Mouse (Mus musculus) midbrain, embryonic 16.5 days (tissue): ENCODE results near the gene Lrrc7. TPM values are rescaled to one million over a fixed set of nuclear protein-coding genes. Genes with fewer than 3 reads are reported as not detected.
"Not testable (repeated sequence)": the region's sequence is repeated elsewhere in the genome, so short reads cannot be mapped to it uniquely, and the experiment has no call there.

ENCODE experiments used
- ATAC-seq: fragments of 200-750 bp; cut with Nextera tagmentation; 2 replicates; pipeline ENCODE4 v1.8.0; 2017; ENCODE audit warnings: moderate TSS enrichment
- H3K27ac ChIP-seq: fragments of 300-500 bp; sonication (generic); 2 replicates; pipeline ENCODE4 v1.5.1; 2014; ENCODE audit warnings: mild to moderate bottlenecking, low read length, mixed read lengths
- H3K27me3 ChIP-seq: fragments of 300-500 bp; sonication (generic); 2 replicates; pipeline ENCODE4 v1.6.1; 2014; ENCODE audit warnings: low read depth, low read length, mixed read lengths; ENCODE audit not compliant: control insufficient read depth, insufficient read depth
- H3K36me3 ChIP-seq: fragments of 300-500 bp; sonication (generic); 2 replicates; pipeline ENCODE4 v1.6.1; 2014; ENCODE audit warnings: mild to moderate bottlenecking, low read length, moderate library complexity, mixed read lengths; ENCODE audit not compliant: control insufficient read depth, insufficient read depth
- H3K4me1 ChIP-seq: fragments of 300-500 bp; sonication (generic); 2 replicates; pipeline ENCODE4 v1.6.1; 2014; ENCODE audit warnings: mild to moderate bottlenecking, low read length, mixed read lengths; ENCODE audit not compliant: control insufficient read depth, insufficient read depth
- H3K4me2 ChIP-seq: fragments of 300-500 bp; sonication (generic); 2 replicates; pipeline ENCODE4 v1.6.1; 2014; ENCODE audit warnings: mild to moderate bottlenecking, low read length, mixed read lengths
- H3K4me3 ChIP-seq: fragments of 300-500 bp; sonication (generic); 2 replicates; pipeline ENCODE4 v1.5.1; 2014; ENCODE audit warnings: low read depth, mild to moderate bottlenecking, low read length, moderate library complexity, mixed read lengths
- H3K9ac ChIP-seq: fragments of 300-500 bp; sonication (generic); 2 replicates; pipeline ENCODE4 v1.6.1; 2014; ENCODE audit warnings: low read depth, low read length, mixed read lengths
- H3K9me3 ChIP-seq: fragments of 300-500 bp; sonication (generic); replicated peaks from 2 replicates; pipeline ENCODE4 v1.6.1; 2014; ENCODE audit warnings: mild to moderate bottlenecking, low read length, mixed read lengths; ENCODE audit not compliant: control insufficient read depth, poor library complexity, severe bottlenecking
- WGBS: fragments of 180-500 bp; shearing (Covaris S2); extraction: QIAGEN DNeasy Blood & Tissue Kit; methylation state at CpG from one replicate; pipeline ENCODE4 v1.1.7; 2014; 5-methylcytosine and 5-hydroxymethylcytosine counted together
- polyA plus RNA-seq: library from polyadenylated mRNA; unstranded; fragments of >200 nt; fragmentation: Nextera tagmentation; extraction: Ambion mirVana; gene quantifications from 2 replicates; pipeline ENCODE4 v1.2.1, GENCODE M21; 2015

The Lrrc7 gene
- polyA plus RNA-seq, 1 experiment from 2014 or later = 11.2 TPM

GRCm38 (mm10) chr3:158137796-158138195, 424.2 kb downstream of the Lrrc7 start:
- ATAC-seq = no peak
- WGBS = 79% methylated on average over 6 of the region's 6 CpGs
- Histone ChIP-seq H3K9ac (no peak overlapping the region), H3K27me3 (no peaks in the 10 kb centered on the region), H3K4me3 (no peak overlapping the region), H3K4me1 (no peaks in the 10 kb centered on the region), H3K9me3 (no peaks in the 10 kb centered on the region), H3K27ac (no peak overlapping the region), H3K36me3 (peaks cover 16% of the 10 kb centered on the region), H3K4me2 (no peak overlapping the region)

- WGBS = 88% methylated on average over 4 of the region's 4 CpGs
- no peak overlapping the region for H3K4me2 ChIP-seq
- H3K9ac ChIP-seq = no peak overlapping the region
- no peaks in the 10 kb centered on the region for H3K27me3 ChIP-seq
- no peaks in the 10 kb centered on the region for H3K4me1 ChIP-seq
- ATAC-seq = no peak
- H3K36me3 ChIP-seq = peaks cover 10% of the 10 kb centered on the region
- H3K9me3 ChIP-seq = no peaks in the 10 kb centered on the region
- no peak overlapping the region for H3K27ac ChIP-seq
- no peak overlapping the region for H3K4me3 ChIP-seq
These were observed 430.3 kb downstream of the Lrrc7 start for GRCm38 (mm10) chr3:158131672-158132071.

- ATAC-seq = no peak
- Histone ChIP-seq H3K27ac (no peak overlapping the region), H3K4me3 (no peak overlapping the region), H3K27me3 (no peaks in the 10 kb centered on the region), H3K9ac (no peak overlapping the region), H3K36me3 (peaks cover 10% of the 10 kb centered on the region), H3K4me1 (no peaks in the 10 kb centered on the region), H3K9me3 (no peaks in the 10 kb centered on the region), H3K4me2 (no peak overlapping the region)
These were observed 430.8 kb downstream of the Lrrc7 start for GRCm38 (mm10) chr3:158131233-158131632.

GRCm38 (mm10) chr3:158122899-158123298, 439.1 kb downstream of the Lrrc7 start:
- Histone ChIP-seq H3K4me1 (no peaks in the 10 kb centered on the region), H3K9ac (no peak overlapping the region), H3K27me3 (no peaks in the 10 kb centered on the region), H3K4me3 (no peak overlapping the region), H3K9me3 (no peaks in the 10 kb centered on the region), H3K27ac (no peak overlapping the region), H3K4me2 (no peak overlapping the region), H3K36me3 (no peaks in the 10 kb centered on the region)
- no peak for ATAC-seq
- 67% methylated on average over 3 of the region's 3 CpGs for WGBS

GRCm38 (mm10) chr3:158105260-158105659, 456.8 kb downstream of the Lrrc7 start:
- no peak overlapping the region for H3K4me2 ChIP-seq
- H3K4me1 ChIP-seq = no peaks in the 10 kb centered on the region
- H3K27me3 ChIP-seq = no peaks in the 10 kb centered on the region
- ATAC-seq = no peak
- no peak overlapping the region for H3K9ac ChIP-seq
- no peaks in the 10 kb centered on the region for H3K9me3 ChIP-seq
- H3K36me3 ChIP-seq = peaks cover 4% of the 10 kb centered on the region; the same call in 1 of the 2 replicates
- no peak overlapping the region for H3K4me3 ChIP-seq
- WGBS = 84% methylated on average over 1 of the region's 1 CpGs
- no peak overlapping the region for H3K27ac ChIP-seq

- Histone ChIP-seq H3K36me3 (peaks cover 4% of the 10 kb centered on the region; the same call in 1 of the 2 replicates), H3K27me3 (no peaks in the 10 kb centered on the region), H3K9ac (no peak overlapping the region), H3K27ac (no peak overlapping the region), H3K9me3 (no peaks in the 10 kb centered on the region), H3K4me2 (no peak overlapping the region), H3K4me3 (no peak overlapping the region), H3K4me1 (no peaks in the 10 kb centered on the region)
- ATAC-seq = no peak
- WGBS = 82% methylated on average over 2 of the region's 2 CpGs
These were observed 458.6 kb downstream of the Lrrc7 start for GRCm38 (mm10) chr3:158103467-158103866.

GRCm38 (mm10) chr3:158102530-158102929, 459.5 kb downstream of the Lrrc7 start:
- not testable (repeated sequence) for H3K9ac ChIP-seq, H3K36me3 ChIP-seq, ATAC-seq, H3K9me3 ChIP-seq, H3K27me3 ChIP-seq, H3K4me3 ChIP-seq, H3K27ac ChIP-seq, H3K4me2 ChIP-seq, H3K4me1 ChIP-seq
- WGBS = 68% methylated on average over 1 of the region's 1 CpGs

GRCm38 (mm10) chr3:158102043-158102442, 460.0 kb downstream of the Lrrc7 start:
- not testable (repeated sequence) for H3K27ac ChIP-seq, H3K27me3 ChIP-seq, H3K9me3 ChIP-seq, H3K9ac ChIP-seq, H3K36me3 ChIP-seq, H3K4me1 ChIP-seq, ATAC-seq, H3K4me3 ChIP-seq, H3K4me2 ChIP-seq
- 93% methylated on average over 8 of the region's 10 CpGs for WGBS

- no peak overlapping the region for H3K9ac ChIP-seq
- no peak overlapping the region for H3K4me3 ChIP-seq
- 89% methylated on average over 4 of the region's 4 CpGs for WGBS
- H3K36me3 ChIP-seq = no peaks in the 10 kb centered on the region
- no peak for ATAC-seq
- no peaks in the 10 kb centered on the region for H3K9me3 ChIP-seq
- H3K27ac ChIP-seq = no peak overlapping the region
- no peaks in the 10 kb centered on the region for H3K4me1 ChIP-seq
- no peak overlapping the region for H3K4me2 ChIP-seq
- no peaks in the 10 kb centered on the region for H3K27me3 ChIP-seq
These were observed 468.1 kb downstream of the Lrrc7 start for GRCm38 (mm10) chr3:158093919-158094318.

- WGBS = 90% methylated on average over 3 of the region's 3 CpGs
- Histone ChIP-seq H3K4me3 (no peak overlapping the region), H3K4me1 (no peaks in the 10 kb centered on the region), H3K4me2 (no peak overlapping the region), H3K27me3 (no peaks in the 10 kb centered on the region), H3K9ac (no peak overlapping the region), H3K36me3 (no peaks in the 10 kb centered on the region), H3K27ac (no peak overlapping the region), H3K9me3 (no peaks in the 10 kb centered on the region)
- ATAC-seq = no peak
These were observed 470.4 kb downstream of the Lrrc7 start for GRCm38 (mm10) chr3:158091601-158092000.
